Mouse (Mus musculus) intestine, embryonic 15.5 days (tissue): ENCODE measurements around the gene Ampd3. TPM values are rescaled to one million over a fixed set of nuclear protein-coding genes. Genes with fewer than 3 reads are reported as not detected.

Experiments used
- ATAC-seq: fragments of 200-750 bp; cut with Nextera tagmentation; 2 replicates; pipeline ENCODE4 v1.8.0; 2017; ENCODE audit warnings: moderate TSS enrichment, moderate library complexity
- H3K27ac ChIP-seq: fragments of 300-500 bp; sonication (generic); 2 replicates; pipeline ENCODE4 v1.5.1; 2015; ENCODE audit warnings: mild to moderate bottlenecking, inconsistent platforms
- H3K27me3 ChIP-seq: fragments of 300-500 bp; sonication (generic); replicated peaks from 2 replicates; pipeline ENCODE4 v1.6.1; 2015; ENCODE audit warnings: inconsistent platforms
- H3K36me3 ChIP-seq: fragments of 300-500 bp; sonication (generic); 2 replicates; pipeline ENCODE4 v1.6.1; 2015; ENCODE audit warnings: inconsistent platforms
- H3K4me1 ChIP-seq: fragments of 300-500 bp; sonication (generic); replicated peaks from 2 replicates; pipeline ENCODE4 v1.6.1; 2015; ENCODE audit warnings: inconsistent platforms
- H3K4me2 ChIP-seq: fragments of 300-500 bp; sonication (generic); replicated peaks from 2 replicates; pipeline ENCODE4 v1.6.1; 2015; ENCODE audit warnings: mild to moderate bottlenecking, inconsistent platforms
- H3K4me3 ChIP-seq: fragments of 300-500 bp; sonication (generic); replicated peaks from 2 replicates; pipeline ENCODE4 v1.5.1; 2015; ENCODE audit warnings: inconsistent platforms
- H3K9ac ChIP-seq: fragments of 300-500 bp; sonication (generic); 2 replicates; pipeline ENCODE4 v1.6.1; 2015; ENCODE audit warnings: inconsistent platforms
- H3K9me3 ChIP-seq: fragments of 300-500 bp; sonication (generic); 2 replicates; pipeline ENCODE4 v1.6.1; 2016; ENCODE audit warnings: inconsistent platforms
- WGBS: fragments of 180-500 bp; shearing (Covaris S2); methylation state at CpG from one replicate; pipeline ENCODE4 v1.1.7; 2015; 5-methylcytosine and 5-hydroxymethylcytosine counted together
- polyA plus RNA-seq: library from polyadenylated mRNA; unstranded; fragments of >200 nt; fragmentation: Nextera tagmentation; extraction: Ambion mirVana; gene quantifications from 2 replicates; pipeline ENCODE4 v1.2.1, GENCODE M21; 2015

Gene Ampd3
- 4.1 and 4.8 TPM in 2 replicates for polyA plus RNA-seq

GRCm38 (mm10) chr7:110768001-110768400 lies at the start of gene Ampd3:
Ampd3 (plus strand) TSS chr7:110768206.
- Histone ChIP-seq H3K27me3 (peaks cover 14% of the 10 kb centered on the region; the same call in 1 of the 2 replicates), H3K9me3 (no peaks in the 10 kb centered on the region), H3K4me1 (peaks cover 11% of the 10 kb centered on the region), H3K4me3 (peak within 1 kb of the TSS; percentile 56), H3K9ac (peak within 1 kb of the TSS; percentile 65), H3K4me2 (peak within 1 kb of the TSS; percentile 99), H3K36me3 (no peaks in the 10 kb centered on the region), H3K27ac (0 out of 2 replicates have a peak within 1 kb of the TSS, but pooled peaks have one; percentile 5)
- WGBS, result 22% methylated on average over 16 of the region's 16 CpGs
- peak; percentile 24; the same call in 1 of the 2 replicates for ATAC-seq

GRCm38 (mm10) chr7:110718505-110718904 lies 49.5 kb upstream of the Ampd3 start:
- no peaks in the 10 kb centered on the region for H3K27me3 ChIP-seq
- 82% methylated on average over 6 of the region's 6 CpGs for WGBS
- no peak for ATAC-seq

GRCm38 (mm10) chr7:110719857-110720256 lies 48.1 kb upstream of the Ampd3 start:
- no peaks in the 10 kb centered on the region for H3K36me3 ChIP-seq
- no peak overlapping the region for H3K4me3 ChIP-seq
- no peak overlapping the region for H3K9ac ChIP-seq
- H3K27ac ChIP-seq, result no peak overlapping the region
- no peak overlapping the region for H3K4me2 ChIP-seq
- no peak for ATAC-seq
- no peaks in the 10 kb centered on the region for H3K27me3 ChIP-seq
- H3K4me1 ChIP-seq, result no peaks in the 10 kb centered on the region
- no peaks in the 10 kb centered on the region for H3K9me3 ChIP-seq
- WGBS, result 69% methylated on average over 4 of the region's 4 CpGs

More at GRCm38 (mm10) chr7:110718505-110718904, 49.5 kb upstream of the Ampd3 start:
- Histone ChIP-seq H3K9me3 (no peaks in the 10 kb centered on the region), H3K36me3 (no peaks in the 10 kb centered on the region), H3K9ac (no peak overlapping the region), H3K4me3 (no peak overlapping the region), H3K27ac (no peak overlapping the region), H3K4me1 (no peaks in the 10 kb centered on the region), H3K4me2 (no peak overlapping the region)

GRCm38 (mm10) chr7:110722183-110722582 lies 45.8 kb upstream of the Ampd3 start:
- H3K27ac ChIP-seq, result no peak overlapping the region
- H3K4me2 ChIP-seq, result no peak overlapping the region
- no peaks in the 10 kb centered on the region for H3K36me3 ChIP-seq
- no peaks in the 10 kb centered on the region for H3K4me1 ChIP-seq
- 85% methylated on average over 4 of the region's 4 CpGs for WGBS
- H3K9ac ChIP-seq, result no peak overlapping the region
- no peak for ATAC-seq
- H3K9me3 ChIP-seq, result no peaks in the 10 kb centered on the region
- H3K4me3 ChIP-seq, result no peak overlapping the region
- H3K27me3 ChIP-seq, result no peaks in the 10 kb centered on the region

- 38% methylated on average over 2 of the region's 2 CpGs for WGBS
- Histone ChIP-seq H3K27ac (no peak overlapping the region), H3K4me3 (no peak overlapping the region), H3K9ac (no peak overlapping the region), H3K4me1 (no peaks in the 10 kb centered on the region), H3K27me3 (no peaks in the 10 kb centered on the region), H3K4me2 (no peak overlapping the region), H3K36me3 (no peaks in the 10 kb centered on the region), H3K9me3 (no peaks in the 10 kb centered on the region)
- peak; percentile 51 for ATAC-seq
Observed at GRCm38 (mm10) chr7:110727049-110727448, 41.0 kb upstream of the Ampd3 start.

GRCm38 (mm10) chr7:110728876-110729275 lies 39.1 kb upstream of the Ampd3 start:
- 50% methylated on average over 3 of the region's 3 CpGs for WGBS
- no peak overlapping the region for H3K9ac ChIP-seq
- ATAC-seq, result no peak

GRCm38 (mm10) chr7:110729295-110729694 lies 38.7 kb upstream of the Ampd3 start:
- Histone ChIP-seq H3K27me3 (no peaks in the 10 kb centered on the region), H3K9me3 (no peaks in the 10 kb centered on the region), H3K4me1 (no peaks in the 10 kb centered on the region), H3K27ac (no peak overlapping the region), H3K36me3 (no peaks in the 10 kb centered on the region), H3K4me3 (no peak overlapping the region), H3K4me2 (no peak overlapping the region), H3K9ac (no peak overlapping the region)
- WGBS, result 81% methylated on average over 6 of the region's 6 CpGs
- ATAC-seq, result no peak

More at GRCm38 (mm10) chr7:110728876-110729275, 39.1 kb upstream of the Ampd3 start:
- H3K27me3 ChIP-seq, result no peaks in the 10 kb centered on the region
- H3K4me2 ChIP-seq, result no peak overlapping the region
- H3K36me3 ChIP-seq, result no peaks in the 10 kb centered on the region
- no peaks in the 10 kb centered on the region for H3K9me3 ChIP-seq
- no peaks in the 10 kb centered on the region for H3K4me1 ChIP-seq
- no peak overlapping the region for H3K27ac ChIP-seq
- no peak overlapping the region for H3K4me3 ChIP-seq

- Histone ChIP-seq H3K36me3 (no peaks in the 10 kb centered on the region), H3K27me3 (no peaks in the 10 kb centered on the region), H3K9me3 (no peaks in the 10 kb centered on the region), H3K4me3 (no peak overlapping the region), H3K27ac (no peak overlapping the region), H3K4me2 (no peak overlapping the region), H3K9ac (no peak overlapping the region), H3K4me1 (no peaks in the 10 kb centered on the region)
- no peak for ATAC-seq
- WGBS, result 66% methylated on average over 6 of the region's 6 CpGs
Observed at GRCm38 (mm10) chr7:110731091-110731967, 36.7 kb upstream of the Ampd3 start.

GRCm38 (mm10) chr7:110732001-110732632 lies 35.9 kb upstream of the Ampd3 start:
- 81% methylated on average over 12 of the region's 12 CpGs for WGBS
- Histone ChIP-seq H3K27ac (no peak overlapping the region), H3K9ac (no peak overlapping the region), H3K4me1 (no peaks in the 10 kb centered on the region), H3K27me3 (no peaks in the 10 kb centered on the region), H3K36me3 (no peaks in the 10 kb centered on the region), H3K4me2 (no peak overlapping the region), H3K9me3 (no peaks in the 10 kb centered on the region), H3K4me3 (no peak overlapping the region)
- ATAC-seq, result no peak

GRCm38 (mm10) chr7:110736914-110737313 lies 31.1 kb upstream of the Ampd3 start:
- no peaks in the 10 kb centered on the region for H3K9me3 ChIP-seq
- no peaks in the 10 kb centered on the region for H3K36me3 ChIP-seq
- H3K4me3 ChIP-seq, result no peak overlapping the region
- H3K4me2 ChIP-seq, result no peak overlapping the region
- no peak overlapping the region for H3K9ac ChIP-seq
- WGBS, result 44% methylated on average over 2 of the region's 2 CpGs
- no peak overlapping the region for H3K27ac ChIP-seq
- H3K4me1 ChIP-seq, result no peaks in the 10 kb centered on the region
- no peaks in the 10 kb centered on the region for H3K27me3 ChIP-seq
- ATAC-seq, result no peak

GRCm38 (mm10) chr7:110739764-110740163 lies 28.2 kb upstream of the Ampd3 start:
- Histone ChIP-seq H3K4me1 (no peaks in the 10 kb centered on the region), H3K9ac (no peak overlapping the region), H3K36me3 (no peaks in the 10 kb centered on the region), H3K9me3 (no peaks in the 10 kb centered on the region), H3K4me2 (no peak overlapping the region), H3K27me3 (no peaks in the 10 kb centered on the region), H3K4me3 (no peak overlapping the region), H3K27ac (no peak overlapping the region)
- no peak for ATAC-seq
- WGBS, result 56% methylated on average over 5 of the region's 5 CpGs

- Histone ChIP-seq H3K4me1 (no peaks in the 10 kb centered on the region), H3K36me3 (no peaks in the 10 kb centered on the region), H3K4me3 (no peak overlapping the region), H3K27ac (no peak overlapping the region), H3K9me3 (no peaks in the 10 kb centered on the region), H3K9ac (no peak overlapping the region), H3K4me2 (no peak overlapping the region), H3K27me3 (no peaks in the 10 kb centered on the region)
- no peak for ATAC-seq
- WGBS, result 58% methylated on average over 2 of the region's 2 CpGs
Observed at GRCm38 (mm10) chr7:110740188-110740587, 27.8 kb upstream of the Ampd3 start.
